Mouse (Mus musculus): ENCODE results near the gene Pot1b. TPM values are rescaled to one million over a fixed set of nuclear protein-coding genes. Genes with fewer than 3 reads are reported as not detected.

The Pot1b gene
- polyA plus RNA-seq (2014; fragmentation: Nextera tagmentation; extraction: Ambion mirVana): 4.7 and 5.0 TPM in 2 replicates

- H3K36me3 ChIP-seq (ENCODE audit: control insufficient read depth, insufficient read depth, low read length): peaks cover 5% of the 10 kb centered on the region; the same call in 1 of the 2 replicates
- H3K27ac ChIP-seq (replicated peaks; ENCODE audit: low read depth, low read length): peak within 1 kb of the TSS; percentile 65; the same call in 1 of the 2 replicates
- H3K4me3 ChIP-seq (ENCODE audit: low read depth, low read length): peak within 1 kb of the TSS; percentile 78
- DNase-seq (ENCODE audit: low spot score) (peak; percentile 98), ATAC-seq (ENCODE audit: low read depth) (peak; percentile 100)
- H3K9me3 ChIP-seq (ENCODE audit: control insufficient read depth, low read length): no peaks in the 10 kb centered on the region
- WGBS: under 1% methylated on average over 36 of the region's 37 CpGs
- no peaks in the 10 kb centered on the region for H3K4me1 ChIP-seq (ENCODE audit: control insufficient read depth, insufficient read depth, low read length)
- H3K4me2 ChIP-seq (ENCODE audit: low read depth, low read length): peak within 1 kb of the TSS; percentile 80
- H3K9ac ChIP-seq (ENCODE audit: low read depth, low read length): peak within 1 kb of the TSS; percentile 77
- no peaks in the 10 kb centered on the region for H3K27me3 ChIP-seq (replicated peaks; ENCODE audit: control insufficient read depth, insufficient read depth, low read length)
These were observed at the start of gene Pot1b for GRCm38 (mm10) chr17:55711984-55712811. Pot1b (minus strand) TSS chr17:55712628.

- H3K36me3 ChIP-seq (ENCODE audit: control insufficient read depth, insufficient read depth, low read length): no peaks in the 10 kb centered on the region
- no peak for DNase-seq (ENCODE audit: low spot score)
- no peak overlapping the region for H3K9ac ChIP-seq (ENCODE audit: low read depth, low read length)
- no peaks in the 10 kb centered on the region for H3K27me3 ChIP-seq (replicated peaks; ENCODE audit: control insufficient read depth, insufficient read depth, low read length)
- H3K27ac ChIP-seq (replicated peaks; ENCODE audit: low read depth, low read length): no peak overlapping the region
- H3K9me3 ChIP-seq (ENCODE audit: control insufficient read depth, low read length): no peaks in the 10 kb centered on the region
- no peaks in the 10 kb centered on the region for H3K4me1 ChIP-seq (ENCODE audit: control insufficient read depth, insufficient read depth, low read length)
- no peak overlapping the region for H3K4me3 ChIP-seq (ENCODE audit: low read depth, low read length)
- WGBS: 63% methylated on average over 2 of the region's 2 CpGs
- H3K4me2 ChIP-seq (ENCODE audit: low read depth, low read length): no peak overlapping the region
- ATAC-seq (ENCODE audit: low read depth): no peak
These were observed 38.7 kb upstream of the Pot1b start for GRCm38 (mm10) chr17:55751170-55751569.

- no peaks in the 10 kb centered on the region for H3K4me1 ChIP-seq (ENCODE audit: control insufficient read depth, insufficient read depth, low read length)
- no peak within 1 kb of the TSS for H3K4me3 ChIP-seq (ENCODE audit: low read depth, low read length)
- H3K4me2 ChIP-seq (ENCODE audit: low read depth, low read length): no peak within 1 kb of the TSS
- H3K9ac ChIP-seq (ENCODE audit: low read depth, low read length): no peak within 1 kb of the TSS
- ATAC-seq (ENCODE audit: low read depth) (no peak), DNase-seq (ENCODE audit: low spot score) (no peak)
- no peak within 1 kb of the TSS for H3K27ac ChIP-seq (replicated peaks; ENCODE audit: low read depth, low read length)
- H3K9me3 ChIP-seq (ENCODE audit: control insufficient read depth, low read length): no peaks in the 10 kb centered on the region
- no peaks in the 10 kb centered on the region for H3K36me3 ChIP-seq (ENCODE audit: control insufficient read depth, insufficient read depth, low read length)
- no peaks in the 10 kb centered on the region for H3K27me3 ChIP-seq (replicated peaks; ENCODE audit: control insufficient read depth, insufficient read depth, low read length)
- 55% methylated on average over 2 of the region's 2 CpGs for WGBS
These were observed 37.4 kb upstream of the Pot1b start, which contains the start of gene Adgre4 for GRCm38 (mm10) chr17:55749786-55750185. Adgre4 (plus strand) TSS chr17:55749984.

- Histone ChIP-seq H3K27me3 (replicated peaks; ENCODE audit: control insufficient read depth, insufficient read depth, low read length) (no peaks in the 10 kb centered on the region), H3K36me3 (ENCODE audit: control insufficient read depth, insufficient read depth, low read length) (no peaks in the 10 kb centered on the region), H3K4me1 (ENCODE audit: control insufficient read depth, insufficient read depth, low read length) (no peaks in the 10 kb centered on the region), H3K9me3 (ENCODE audit: control insufficient read depth, low read length) (no peaks in the 10 kb centered on the region), H3K27ac (replicated peaks; ENCODE audit: low read depth, low read length) (no peak overlapping the region), H3K4me3 (ENCODE audit: low read depth, low read length) (no peak overlapping the region), H3K9ac (ENCODE audit: low read depth, low read length) (no peak overlapping the region), H3K4me2 (ENCODE audit: low read depth, low read length) (no peak overlapping the region)
- WGBS: 77% methylated on average over 1 of the region's 1 CpGs
- DNase-seq (ENCODE audit: low spot score): no peak
- no peak for ATAC-seq (ENCODE audit: low read depth)
These were observed 24.2 kb upstream of the Pot1b start for GRCm38 (mm10) chr17:55736675-55737074.

GRCm38 (mm10) chr17:55726193-55726592, 13.8 kb upstream of the Pot1b start:
- DNase-seq (ENCODE audit: low spot score) (no peak), ATAC-seq (ENCODE audit: low read depth) (no peak)
- Histone ChIP-seq H3K4me2 (ENCODE audit: low read depth, low read length) (no peak overlapping the region), H3K4me1 (ENCODE audit: control insufficient read depth, insufficient read depth, low read length) (no peaks in the 10 kb centered on the region), H3K36me3 (ENCODE audit: control insufficient read depth, insufficient read depth, low read length) (no peaks in the 10 kb centered on the region), H3K27me3 (replicated peaks; ENCODE audit: control insufficient read depth, insufficient read depth, low read length) (no peaks in the 10 kb centered on the region), H3K9me3 (ENCODE audit: control insufficient read depth, low read length) (no peaks in the 10 kb centered on the region), H3K9ac (ENCODE audit: low read depth, low read length) (no peak overlapping the region), H3K4me3 (ENCODE audit: low read depth, low read length) (no peak overlapping the region), H3K27ac (replicated peaks; ENCODE audit: low read depth, low read length) (no peak overlapping the region)
- WGBS: 51% methylated on average over 2 of the region's 2 CpGs

GRCm38 (mm10) chr17:55722250-55722649, 9.8 kb upstream of the Pot1b start:
- no peak overlapping the region for H3K4me3 ChIP-seq (ENCODE audit: low read depth, low read length)
- no peaks in the 10 kb centered on the region for H3K36me3 ChIP-seq (ENCODE audit: control insufficient read depth, insufficient read depth, low read length)
- ATAC-seq (ENCODE audit: low read depth) (no peak), DNase-seq (ENCODE audit: low spot score) (no peak)
- no peak overlapping the region for H3K4me2 ChIP-seq (ENCODE audit: low read depth, low read length)
- no peaks in the 10 kb centered on the region for H3K4me1 ChIP-seq (ENCODE audit: control insufficient read depth, insufficient read depth, low read length)
- 61% methylated on average over 2 of the region's 2 CpGs for WGBS
- H3K27ac ChIP-seq (replicated peaks; ENCODE audit: low read depth, low read length): no peak overlapping the region
- no peaks in the 10 kb centered on the region for H3K27me3 ChIP-seq (replicated peaks; ENCODE audit: control insufficient read depth, insufficient read depth, low read length)
- no peak overlapping the region for H3K9ac ChIP-seq (ENCODE audit: low read depth, low read length)
- no peaks in the 10 kb centered on the region for H3K9me3 ChIP-seq (ENCODE audit: control insufficient read depth, low read length)

GRCm38 (mm10) chr17:55721270-55721669, 8.8 kb upstream of the Pot1b start:
- ATAC-seq (ENCODE audit: low read depth): no peak
- Histone ChIP-seq H3K27me3 (replicated peaks; ENCODE audit: control insufficient read depth, insufficient read depth, low read length) (no peaks in the 10 kb centered on the region), H3K4me3 (ENCODE audit: low read depth, low read length) (no peak overlapping the region), H3K4me2 (ENCODE audit: low read depth, low read length) (no peak overlapping the region), H3K27ac (replicated peaks; ENCODE audit: low read depth, low read length) (no peak overlapping the region), H3K9ac (ENCODE audit: low read depth, low read length) (no peak overlapping the region), H3K9me3 (ENCODE audit: control insufficient read depth, low read length) (no peaks in the 10 kb centered on the region), H3K4me1 (ENCODE audit: control insufficient read depth, insufficient read depth, low read length) (no peaks in the 10 kb centered on the region), H3K36me3 (ENCODE audit: control insufficient read depth, insufficient read depth, low read length) (no peaks in the 10 kb centered on the region)
- no peak for DNase-seq (ENCODE audit: low spot score)
- WGBS: 47% methylated on average over 1 of the region's 1 CpGs

- Histone ChIP-seq H3K27ac (replicated peaks; ENCODE audit: low read depth, low read length) (no peak overlapping the region), H3K27me3 (replicated peaks; ENCODE audit: control insufficient read depth, insufficient read depth, low read length) (no peaks in the 10 kb centered on the region), H3K9me3 (ENCODE audit: control insufficient read depth, low read length) (no peaks in the 10 kb centered on the region), H3K4me2 (ENCODE audit: low read depth, low read length) (no peak overlapping the region), H3K9ac (ENCODE audit: low read depth, low read length) (no peak overlapping the region), H3K4me3 (ENCODE audit: low read depth, low read length) (no peak overlapping the region), H3K36me3 (ENCODE audit: control insufficient read depth, insufficient read depth, low read length) (peaks cover 23% of the 10 kb centered on the region), H3K4me1 (ENCODE audit: control insufficient read depth, insufficient read depth, low read length) (no peaks in the 10 kb centered on the region)
- DNase-seq (ENCODE audit: low spot score) (no peak), ATAC-seq (ENCODE audit: low read depth) (no peak)
- 74% methylated on average over 5 of the region's 5 CpGs for WGBS
These were observed 9.6 kb downstream of the Pot1b start for GRCm38 (mm10) chr17:55702865-55703264.

All from embryonic facial prominence, embryonic 14.5 days (tissue).